Mouse (Mus musculus): ENCODE data around the gene Btg1. TPM values are rescaled to one million over a fixed set of nuclear protein-coding genes. Genes with fewer than 3 reads are reported as not detected.

The Btg1 gene
- total RNA-seq (2014; rRNA removed) = 15.2 and 21.3 TPM in 2 replicates
- polyA plus RNA-seq (2015; fragmentation: Nextera tagmentation; extraction: Ambion mirVana) = 20.7 and 21.3 TPM in 2 replicates

- Histone ChIP-seq H3K9me3 (ENCODE audit: low read length) (no peaks in the 10 kb centered on the region), H3K36me3 (ENCODE audit: insufficient read depth, low read length) (0 out of 2 replicates have a peak, but pooled peaks cover 5% of the 10 kb centered on the region), H3K27ac (ENCODE audit: low read depth, low read length) (peak within 1 kb of the TSS; percentile 86), H3K27me3 (ENCODE audit: insufficient read depth, low read length) (no peaks in the 10 kb centered on the region), H3K9ac (replicated peaks; ENCODE audit: low read length, poor library complexity, severe bottlenecking) (peak within 1 kb of the TSS; percentile 96), H3K4me1 (ENCODE audit: insufficient read depth, low read length) (no peaks in the 10 kb centered on the region), H3K4me2 (ENCODE audit: low read depth, low read length, poor library complexity, severe bottlenecking) (peak within 1 kb of the TSS; percentile 72), H3K4me3 (ENCODE audit: low read depth, low read length) (peak within 1 kb of the TSS; percentile 93)
- ATAC-seq (ENCODE audit: low FRiP score) (peak; percentile 97), DNase-seq (ENCODE audit: low spot score) (peak; percentile 99)
- WGBS = under 1% methylated on average over 36 of the region's 37 CpGs
- peak; percentile 70 for TF ChIP-seq CTCF (IDR thresholded peaks at IDR 0.05)
Measured at GRCm38 (mm10) chr10:96616709-96617116, at the start of gene Btg1. Btg1 (plus strand) TSS chr10:96617006.

GRCm38 (mm10) chr10:96569469-96569868 lies 47.3 kb upstream of the Btg1 start:
- Histone ChIP-seq H3K9ac (replicated peaks; ENCODE audit: low read length, poor library complexity, severe bottlenecking) (no peak overlapping the region), H3K4me2 (ENCODE audit: low read depth, low read length, poor library complexity, severe bottlenecking) (no peak overlapping the region), H3K9me3 (ENCODE audit: low read length) (no peaks in the 10 kb centered on the region), H3K4me1 (ENCODE audit: insufficient read depth, low read length) (0 out of 2 replicates have a peak, but pooled peaks cover 5% of the 10 kb centered on the region), H3K36me3 (ENCODE audit: insufficient read depth, low read length) (no peaks in the 10 kb centered on the region), H3K27me3 (ENCODE audit: insufficient read depth, low read length) (no peaks in the 10 kb centered on the region), H3K4me3 (ENCODE audit: low read depth, low read length) (no peak overlapping the region), H3K27ac (ENCODE audit: low read depth, low read length) (no peak overlapping the region)
- TF ChIP-seq CTCF (IDR thresholded peaks at IDR 0.05) = no peak
- WGBS = 81% methylated on average over 8 of the region's 8 CpGs
- no peak for ATAC-seq (ENCODE audit: low FRiP score)
- no peak for DNase-seq (ENCODE audit: low spot score)

GRCm38 (mm10) chr10:96571176-96571575 lies 45.6 kb upstream of the Btg1 start:
- Histone ChIP-seq H3K27ac (ENCODE audit: low read depth, low read length) (no peak overlapping the region), H3K4me1 (ENCODE audit: insufficient read depth, low read length) (0 out of 2 replicates have a peak, but pooled peaks cover 5% of the 10 kb centered on the region), H3K4me2 (ENCODE audit: low read depth, low read length, poor library complexity, severe bottlenecking) (no peak overlapping the region), H3K9ac (replicated peaks; ENCODE audit: low read length, poor library complexity, severe bottlenecking) (no peak overlapping the region), H3K9me3 (ENCODE audit: low read length) (no peaks in the 10 kb centered on the region), H3K27me3 (ENCODE audit: insufficient read depth, low read length) (no peaks in the 10 kb centered on the region), H3K36me3 (ENCODE audit: insufficient read depth, low read length) (no peaks in the 10 kb centered on the region), H3K4me3 (ENCODE audit: low read depth, low read length) (no peak overlapping the region)
- 39% methylated on average over 4 of the region's 4 CpGs for WGBS
- DNase-seq (ENCODE audit: low spot score) (peak; percentile 42), ATAC-seq (ENCODE audit: low FRiP score) (no peak)
- TF ChIP-seq CTCF (IDR thresholded peaks at IDR 0.05) = no peak

- ATAC-seq (ENCODE audit: low FRiP score) (no peak), DNase-seq (ENCODE audit: low spot score) (no peak)
- Histone ChIP-seq H3K27me3 (ENCODE audit: insufficient read depth, low read length) (no peaks in the 10 kb centered on the region), H3K36me3 (ENCODE audit: insufficient read depth, low read length) (no peaks in the 10 kb centered on the region), H3K4me2 (ENCODE audit: low read depth, low read length, poor library complexity, severe bottlenecking) (no peak overlapping the region), H3K27ac (ENCODE audit: low read depth, low read length) (no peak overlapping the region), H3K4me1 (ENCODE audit: insufficient read depth, low read length) (0 out of 2 replicates have a peak, but pooled peaks cover 5% of the 10 kb centered on the region), H3K9ac (replicated peaks; ENCODE audit: low read length, poor library complexity, severe bottlenecking) (no peak overlapping the region), H3K9me3 (ENCODE audit: low read length) (no peaks in the 10 kb centered on the region), H3K4me3 (ENCODE audit: low read depth, low read length) (no peak overlapping the region)
- TF ChIP-seq CTCF (IDR thresholded peaks at IDR 0.05) = no peak
- WGBS = 83% methylated on average over 6 of the region's 6 CpGs
Measured at GRCm38 (mm10) chr10:96574786-96575185, 42.0 kb upstream of the Btg1 start.

GRCm38 (mm10) chr10:96575338-96575737 lies 41.5 kb upstream of the Btg1 start:
- WGBS = 88% methylated on average over 5 of the region's 5 CpGs

GRCm38 (mm10) chr10:96578924-96579323 lies 37.9 kb upstream of the Btg1 start:
- 87% methylated on average over 5 of the region's 5 CpGs for WGBS

More at GRCm38 (mm10) chr10:96575338-96575737, 41.5 kb upstream of the Btg1 start:
- Histone ChIP-seq H3K27ac (ENCODE audit: low read depth, low read length) (no peak overlapping the region), H3K9me3 (ENCODE audit: low read length) (no peaks in the 10 kb centered on the region), H3K4me1 (ENCODE audit: insufficient read depth, low read length) (0 out of 2 replicates have a peak, but pooled peaks cover 5% of the 10 kb centered on the region), H3K4me3 (ENCODE audit: low read depth, low read length) (no peak overlapping the region), H3K9ac (replicated peaks; ENCODE audit: low read length, poor library complexity, severe bottlenecking) (no peak overlapping the region), H3K36me3 (ENCODE audit: insufficient read depth, low read length) (no peaks in the 10 kb centered on the region), H3K4me2 (ENCODE audit: low read depth, low read length, poor library complexity, severe bottlenecking) (no peak overlapping the region), H3K27me3 (ENCODE audit: insufficient read depth, low read length) (no peaks in the 10 kb centered on the region)
- DNase-seq (ENCODE audit: low spot score) (no peak), ATAC-seq (ENCODE audit: low FRiP score) (no peak)
- TF ChIP-seq CTCF (IDR thresholded peaks at IDR 0.05) = no peak

More at GRCm38 (mm10) chr10:96578924-96579323, 37.9 kb upstream of the Btg1 start:
- no peaks in the 10 kb centered on the region for H3K9me3 ChIP-seq (ENCODE audit: low read length)
- ATAC-seq (ENCODE audit: low FRiP score) (no peak), DNase-seq (ENCODE audit: low spot score) (no peak)
- H3K9ac ChIP-seq (replicated peaks; ENCODE audit: low read length, poor library complexity, severe bottlenecking) = no peak overlapping the region
- H3K27me3 ChIP-seq (ENCODE audit: insufficient read depth, low read length) = no peaks in the 10 kb centered on the region
- H3K4me2 ChIP-seq (ENCODE audit: low read depth, low read length, poor library complexity, severe bottlenecking) = no peak overlapping the region
- no peaks in the 10 kb centered on the region for H3K4me1 ChIP-seq (ENCODE audit: insufficient read depth, low read length)
- H3K27ac ChIP-seq (ENCODE audit: low read depth, low read length) = no peak overlapping the region
- no peak overlapping the region for H3K4me3 ChIP-seq (ENCODE audit: low read depth, low read length)
- no peak for TF ChIP-seq CTCF (IDR thresholded peaks at IDR 0.05)
- no peaks in the 10 kb centered on the region for H3K36me3 ChIP-seq (ENCODE audit: insufficient read depth, low read length)
